Mouse (Mus musculus) kidney, postnatal 25 days (tissue): ENCODE data around the gene Slc22a1.

Source experiments
- DNase-seq, 2 experiments: peaks; one replicate each; pipeline ENCODE4 v3.0.0; 2021; ENCODE audit warnings: mixed read lengths in 2 of 2

The Slc22a1 gene

GRCm38 (mm10) chr17:12675646-12676045 lies at the start of gene Slc22a1:
Gene Slc22a1, minus strand, starts transcription at chr17:12675829.
- peak; percentile 82 to 92 for DNase-seq

- DNase-seq = peak; percentile 63 to 65
Observed at GRCm38 (mm10) chr17:12724767-12725744, 49.4 kb upstream of the Slc22a1 start.

- peak; percentile 32 to 55 for DNase-seq
Observed at GRCm38 (mm10) chr17:12723986-12724766, 48.5 kb upstream of the Slc22a1 start.

GRCm38 (mm10) chr17:12722622-12723021 lies 47.0 kb upstream of the Slc22a1 start:
- DNase-seq = peak in 1 of 2 experiments; percentile 56

- DNase-seq = no peak
Observed at GRCm38 (mm10) chr17:12721118-12721886, 45.7 kb upstream of the Slc22a1 start.

GRCm38 (mm10) chr17:12718251-12718650 lies 42.6 kb upstream of the Slc22a1 start:
- no peak for DNase-seq

- DNase-seq = no peak
Observed at GRCm38 (mm10) chr17:12717445-12717844, 41.8 kb upstream of the Slc22a1 start.

GRCm38 (mm10) chr17:12715032-12715431 lies 39.4 kb upstream of the Slc22a1 start:
- no peak for DNase-seq

GRCm38 (mm10) chr17:12714080-12714561 lies 38.5 kb upstream of the Slc22a1 start:
- peak; percentile 23 to 38 for DNase-seq

- no peak for DNase-seq
Observed at GRCm38 (mm10) chr17:12712993-12713392, 37.4 kb upstream of the Slc22a1 start.

- DNase-seq = no peak
Observed at GRCm38 (mm10) chr17:12712191-12712590, 36.6 kb upstream of the Slc22a1 start.

- DNase-seq = no peak
Observed at GRCm38 (mm10) chr17:12710976-12711375, 35.3 kb upstream of the Slc22a1 start.

- DNase-seq = no peak
Observed at GRCm38 (mm10) chr17:12710050-12710780, 34.6 kb upstream of the Slc22a1 start.

- no peak for DNase-seq
Observed at GRCm38 (mm10) chr17:12708398-12708797, 32.8 kb upstream of the Slc22a1 start.

GRCm38 (mm10) chr17:12706590-12707049 lies 31.0 kb upstream of the Slc22a1 start:
- DNase-seq = no peak

GRCm38 (mm10) chr17:12702901-12703300 lies 27.3 kb upstream of the Slc22a1 start:
- no peak for DNase-seq

GRCm38 (mm10) chr17:12700373-12700772 lies 24.7 kb upstream of the Slc22a1 start:
- no peak for DNase-seq

GRCm38 (mm10) chr17:12691899-12692298 lies 16.3 kb upstream of the Slc22a1 start:
- no peak for DNase-seq

- DNase-seq = peak in 1 of 2 experiments; percentile 72
Observed at GRCm38 (mm10) chr17:12689537-12689936, 13.9 kb upstream of the Slc22a1 start.

- peak; percentile 52 to 64 for DNase-seq
Observed at GRCm38 (mm10) chr17:12688427-12689110, 12.9 kb upstream of the Slc22a1 start.
